Comparison of ENCODE assay signal across 23 mouse cellular contexts in the genomic region with DNA sequence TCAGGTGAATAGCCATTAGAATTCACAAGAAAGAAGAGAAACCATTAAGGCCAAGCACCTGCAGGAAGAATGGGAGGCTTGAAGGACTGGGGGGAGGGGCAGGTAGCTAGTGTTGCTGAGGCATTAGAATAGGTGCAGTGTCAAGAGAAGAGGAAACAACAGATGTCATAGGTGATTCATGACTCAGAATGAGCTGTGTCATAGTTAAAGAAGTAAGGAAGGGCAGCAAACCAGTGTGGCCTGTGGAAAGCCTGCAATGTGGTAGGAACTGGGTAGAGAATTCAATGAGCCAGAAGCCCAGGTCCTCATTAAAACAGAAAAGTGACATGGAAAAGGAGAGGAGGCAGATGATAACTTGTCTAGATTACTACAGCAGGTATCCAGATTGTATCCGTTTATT. TPM values are rescaled to one million over a fixed set of nuclear protein-coding genes. Genes with fewer than 3 reads are reported as not detected.
DNase-seq lines count a peak whose midpoint lies in the region; ATAC-seq lines count a peak whose summit lies in the region.
"Had no signal": no experiment of that assay in that cellular context is flagged by ENCODE, and none has a peak within 500 bp of the region (broad histone marks: within the 10 kb centered on the region; RNA-seq: fewer than 3 reads in every experiment).

No protein-coding gene starts in this region.

- 0 out of 2 replicates have a peak, but pooled peaks have one; percentile 16 for ATAC-seq in neutrophil, adult 5-6 weeks (ENCODE audit: extremely low read depth, insufficient number of reproducible peaks, low FRiP score, poor library complexity, severe bottlenecking)
- no peak for ATAC-seq in megakaryocyte, adult 5-6 weeks (ENCODE audit: poor library complexity, severe bottlenecking)
- ATAC-seq: forebrain, embryonic 13.5 days; forebrain, embryonic 15.5 days; forebrain, postnatal 0 days; Patski had no signal

- DNase-seq in 3T3-L1 (ENCODE audit: low read depth, low spot score) (peak; percentile 22), A20 (ENCODE audit: low read depth, low spot score) (peak; percentile 24), ZHBTc4 (ENCODE audit: low read depth, low spot score) (peak; percentile 15)
- no peak for DNase-seq in frontal cortex, postnatal 14 days (ENCODE audit: low spot score in 2 of 2)
- DNase-seq in gastrocnemius, postnatal 4 days (ENCODE audit: low spot score in 2 of 2) = no peak
- DNase-seq: adrenal gland, adult 2 months; adrenal gland, postnatal 10 days; adrenal gland, postnatal 25 days; cerebellum, adult 11 months; cerebellum, adult 18-20 months; cerebellum, adult 8-10 months; cerebellum, adult 9-11 months; cerebellum, postnatal 14 days; cerebellum, postnatal 36 days; forebrain, postnatal 0 days had no signal

RNA-seq across cellular contexts. Expression of gene 1700015F17Rik, which starts 13.7 kb away (rescaled TPM):
- 0.35 TPM in 1 of 2 replicates, not detected in the other for total RNA-seq in neutrophil, adult 5-6 weeks (2017)
- not detected in 2 replicates for total RNA-seq in megakaryocyte, adult 5-6 weeks (2015)
- not detected in 2 replicates for total RNA-seq in megakaryocyte, adult 5-6 weeks (2017)
- total RNA-seq in gastrocnemius, postnatal 4 days (2021) = not detected
- total RNA-seq: adrenal gland, adult 2 months; adrenal gland, postnatal 10 days; adrenal gland, postnatal 25 days; adrenal gland, postnatal 4 days; common myeloid progenitor, adult 5-6 weeks; forebrain, postnatal 0 days; G1E had no signal

RNA-seq across cellular contexts. Expression of gene Cdk14, which starts 45.1 kb away (rescaled TPM):
- total RNA-seq in neutrophil, adult 5-6 weeks (2017) = 7.9 and 9.2 TPM in 2 replicates
- total RNA-seq in megakaryocyte, adult 5-6 weeks (2015) = 4.7 and 11.1 TPM in 2 replicates
- 2.5 and 3.5 TPM in 2 replicates for total RNA-seq in megakaryocyte, adult 5-6 weeks (2017)
- total RNA-seq in gastrocnemius, postnatal 4 days (2021) = 10 to 100 TPM; 34.1 to 34.4 TPM

RNA-seq across cellular contexts. Expression of gene Cldn12, which starts 49.5 kb away (rescaled TPM):
- 0.98 and 1.2 TPM in 2 replicates for total RNA-seq in neutrophil, adult 5-6 weeks (2017)
- 0.80 and 3.2 TPM in 2 replicates for total RNA-seq in megakaryocyte, adult 5-6 weeks (2015)
- total RNA-seq in megakaryocyte, adult 5-6 weeks (2017) = 2.2 and 2.3 TPM in 2 replicates
- 10 to 100 TPM; 12.2 to 12.4 TPM for total RNA-seq in gastrocnemius, postnatal 4 days (2021)

Comparison
In these comparisons a context has a peak if more than half of its experiments do, and no peak if none do; other contexts are left out.
1. DNase-seq: peak in 3T3-L1 (single experiment), A20 (single experiment) and ZHBTc4 (single experiment); none in frontal cortex, postnatal 14 days (0 of 2) and gastrocnemius, postnatal 4 days (0 of 2).